Comparison of ENCODE assay signal across 28 mouse cellular contexts in genomic region chr5:28136438-28136837, GRCm38 (mm10). TPM values are rescaled to one million over a fixed set of nuclear protein-coding genes. Genes with fewer than 3 reads are reported as not detected.
DNase-seq lines count a peak whose midpoint lies in the region; ATAC-seq and TF ChIP-seq lines count a peak whose summit lies in the region.
"Had no signal": no experiment of that assay in that cellular context is flagged by ENCODE, and none has a peak within 500 bp of the region (broad histone marks: within the 10 kb centered on the region; RNA-seq: fewer than 3 reads in every experiment).

No protein-coding gene starts in this region.

- H3K4me2 ChIP-seq in forebrain, postnatal 0 days (ENCODE audit: low read depth) = no peak overlapping the region
- H3K4me2 ChIP-seq in forebrain, embryonic 11.5 days (ENCODE audit: low read depth, low read length, severe bottlenecking) = no peak overlapping the region
- no peak overlapping the region for H3K4me2 ChIP-seq in limb, embryonic 12.5 days
- H3K4me2 ChIP-seq in hindbrain, postnatal 0 days (ENCODE audit: low read depth, low read length) = no peak overlapping the region
- H3K4me2 ChIP-seq: embryonic facial prominence, embryonic 15.5 days; heart, embryonic 12.5 days; neural tube, embryonic 12.5 days; stomach, embryonic 15.5 days had no signal

- 27% methylated on average over 2 of the region's 2 CpGs for WGBS in forebrain, postnatal 0 days
- 44% methylated on average over 2 of the region's 2 CpGs for WGBS in forebrain, embryonic 11.5 days
- WGBS in limb, embryonic 12.5 days = 34% methylated on average over 2 of the region's 2 CpGs
- WGBS in limb, embryonic 10.5 days = 57% methylated on average over 2 of the region's 2 CpGs
- 12% methylated on average over 2 of the region's 2 CpGs for WGBS in hindbrain, postnatal 0 days
- 33% methylated on average over 2 of the region's 2 CpGs for WGBS in heart, embryonic 10.5 days

- ATAC-seq in forebrain, postnatal 0 days = peak; percentile 56
- ATAC-seq in forebrain, embryonic 11.5 days (replicated peaks; ENCODE audit: low FRiP score) = no peak
- 0 out of 2 replicates have a peak, but pooled peaks have one; percentile 68 for ATAC-seq in limb, embryonic 12.5 days (ENCODE audit: insufficient number of reproducible peaks, insufficient read depth, low FRiP score, low TSS enrichment, low read depth)
- peak; percentile 82 for ATAC-seq in hindbrain, postnatal 0 days
- ATAC-seq: inflammation-experienced regulatory T-cells, adult 6 months; lung, postnatal 0 days had no signal

- H3K9ac ChIP-seq in forebrain, postnatal 0 days = no peak overlapping the region
- no peak overlapping the region for H3K9ac ChIP-seq in forebrain, embryonic 11.5 days (ENCODE audit: low read length)
- no peak overlapping the region for H3K9ac ChIP-seq in limb, embryonic 12.5 days (replicated peaks)
- H3K9ac ChIP-seq in hindbrain, postnatal 0 days (replicated peaks; ENCODE audit: low read length) = no peak overlapping the region
- H3K9ac ChIP-seq: embryonic facial prominence, embryonic 15.5 days; heart, embryonic 12.5 days; neural tube, embryonic 12.5 days; stomach, embryonic 15.5 days had no signal

- H3K9me3 ChIP-seq in forebrain, postnatal 0 days (ENCODE audit: low read length) = no peaks in the 10 kb centered on the region
- H3K9me3 ChIP-seq in forebrain, embryonic 11.5 days (ENCODE audit: control insufficient read depth, low read length) = no peaks in the 10 kb centered on the region
- H3K9me3 ChIP-seq in limb, embryonic 12.5 days = no peaks in the 10 kb centered on the region
- no peaks in the 10 kb centered on the region for H3K9me3 ChIP-seq in limb, embryonic 10.5 days (replicated peaks)
- no peaks in the 10 kb centered on the region for H3K9me3 ChIP-seq in hindbrain, postnatal 0 days (ENCODE audit: low read length)
- H3K9me3 ChIP-seq in heart, embryonic 10.5 days = no peaks in the 10 kb centered on the region
- H3K9me3 ChIP-seq: embryonic facial prominence, embryonic 15.5 days; heart, embryonic 12.5 days; neural tube, embryonic 12.5 days; stomach, embryonic 15.5 days had no signal

- H3K36me3 ChIP-seq in forebrain, postnatal 0 days (ENCODE audit: insufficient read depth) = no peaks in the 10 kb centered on the region
- H3K36me3 ChIP-seq in forebrain, embryonic 11.5 days (ENCODE audit: control insufficient read depth, insufficient read depth, low read length) = no peaks in the 10 kb centered on the region
- no peaks in the 10 kb centered on the region for H3K36me3 ChIP-seq in limb, embryonic 12.5 days
- H3K36me3 ChIP-seq in limb, embryonic 10.5 days = no peaks in the 10 kb centered on the region
- no peaks in the 10 kb centered on the region for H3K36me3 ChIP-seq in hindbrain, postnatal 0 days (ENCODE audit: insufficient read depth, low read length)
- H3K36me3 ChIP-seq in heart, embryonic 10.5 days = no peaks in the 10 kb centered on the region
- H3K36me3 ChIP-seq: embryonic facial prominence, embryonic 15.5 days; heart, embryonic 12.5 days; neural tube, embryonic 12.5 days; stomach, embryonic 15.5 days had no signal

- H3K4me1 ChIP-seq in forebrain, postnatal 0 days (ENCODE audit: insufficient read depth) = no peaks in the 10 kb centered on the region
- no peaks in the 10 kb centered on the region for H3K4me1 ChIP-seq in forebrain, embryonic 11.5 days (replicated peaks; ENCODE audit: control insufficient read depth, insufficient read depth, low read length)
- no peaks in the 10 kb centered on the region for H3K4me1 ChIP-seq in limb, embryonic 12.5 days (replicated peaks)
- no peaks in the 10 kb centered on the region for H3K4me1 ChIP-seq in limb, embryonic 10.5 days
- no peaks in the 10 kb centered on the region for H3K4me1 ChIP-seq in hindbrain, postnatal 0 days (ENCODE audit: insufficient read depth, low read length)
- no peaks in the 10 kb centered on the region for H3K4me1 ChIP-seq in heart, embryonic 10.5 days
- H3K4me1 ChIP-seq: heart, embryonic 12.5 days; neural tube, embryonic 12.5 days; stomach, embryonic 15.5 days had no signal

- H3K27me3 ChIP-seq in forebrain, postnatal 0 days (ENCODE audit: insufficient read depth, low read length) = no peaks in the 10 kb centered on the region; the same call in 1 of the 2 replicates
- no peaks in the 10 kb centered on the region; the same call in none of the 2 replicates for H3K27me3 ChIP-seq in forebrain, embryonic 11.5 days (ENCODE audit: control insufficient read depth, insufficient read depth, low read length)
- H3K27me3 ChIP-seq in limb, embryonic 12.5 days = peaks cover 63% of the 10 kb centered on the region
- H3K27me3 ChIP-seq in limb, embryonic 10.5 days (ENCODE audit: low read depth, poor library complexity, severe bottlenecking) = peaks cover 53% of the 10 kb centered on the region; the same call in 1 of the 2 replicates
- H3K27me3 ChIP-seq in hindbrain, postnatal 0 days (ENCODE audit: insufficient read depth, low read length) = no peaks in the 10 kb centered on the region
- H3K27me3 ChIP-seq in heart, embryonic 10.5 days (ENCODE audit: insufficient read depth, poor library complexity, severe bottlenecking) = peaks cover 87% of the 10 kb centered on the region

- DNase-seq in forebrain, postnatal 0 days = no peak
- DNase-seq in forebrain, embryonic 11.5 days (ENCODE audit: low spot score) = no peak
- DNase-seq in limb, embryonic 10.5 days (ENCODE audit: low spot score) = no peak
- DNase-seq in brain, adult 2 months (ENCODE audit: low read depth, low spot score) = peak; percentile 21
- peak; percentile 67 for DNase-seq in hindbrain, postnatal 0 days (ENCODE audit: low spot score)
- DNase-seq in ovary, postnatal 10 days (ENCODE audit: low spot score) = no peak
- DNase-seq in heart, embryonic 10.5 days (ENCODE audit: low spot score) = no peak
- DNase-seq: adrenal gland, adult 2 months; cerebellum, adult 11 months; gastrocnemius, adult 2 months; kidney, adult 2 months; kidney, postnatal 14 days; layer of hippocampus, adult 9-11 months; liver; right cerebral cortex, postnatal 25 days; thymus, adult 18-20 months; thymus, postnatal 4 days had no signal

- no peak overlapping the region for H3K27ac ChIP-seq in forebrain, postnatal 0 days (ENCODE audit: low read depth, low read length)
- no peak overlapping the region for H3K27ac ChIP-seq in forebrain, embryonic 11.5 days (ENCODE audit: low read depth, low read length)
- no peak overlapping the region for H3K27ac ChIP-seq in limb, embryonic 12.5 days
- H3K27ac ChIP-seq in limb, embryonic 10.5 days = no peak overlapping the region
- H3K27ac ChIP-seq in hindbrain, postnatal 0 days = no peak overlapping the region
- no peak overlapping the region for H3K27ac ChIP-seq in heart, embryonic 10.5 days
- H3K27ac ChIP-seq: embryonic facial prominence, embryonic 15.5 days; gastrocnemius, adult 2 months; neural tube, embryonic 12.5 days; stomach, embryonic 15.5 days had no signal

- no peak overlapping the region for H3K4me3 ChIP-seq in forebrain, postnatal 0 days (ENCODE audit: low read depth, low read length)
- H3K4me3 ChIP-seq in forebrain, embryonic 11.5 days (ENCODE audit: low read depth, low read length) = no peak overlapping the region
- no peak overlapping the region for H3K4me3 ChIP-seq in limb, embryonic 12.5 days (replicated peaks)
- H3K4me3 ChIP-seq in limb, embryonic 10.5 days = no peak overlapping the region
- H3K4me3 ChIP-seq in hindbrain, postnatal 0 days (ENCODE audit: low read length) = no peak overlapping the region
- no peak overlapping the region for H3K4me3 ChIP-seq in heart, embryonic 10.5 days
- H3K4me3 ChIP-seq: embryonic facial prominence, embryonic 15.5 days; gastrocnemius, adult 2 months; heart, embryonic 12.5 days; neural tube, embryonic 12.5 days; stomach, embryonic 15.5 days had no signal

- TF ChIP-seq CTCF in forebrain, postnatal 0 days (IDR thresholded peaks at IDR 0.05; ENCODE audit: low read depth) = no peak
- no peak for TF ChIP-seq CTCF in hindbrain, postnatal 0 days (IDR thresholded peaks at IDR 0.05; ENCODE audit: low read depth)

RNA-seq across cellular contexts. Expression of gene En2, which starts 29.1 kb away (rescaled TPM):
- total RNA-seq in forebrain, postnatal 0 days (2014; rRNA removed) = 0.05 and 0.46 TPM in 2 replicates
- not detected in 2 replicates for polyA plus RNA-seq in forebrain, postnatal 0 days (2015; fragmentation: Nextera tagmentation; extraction: Ambion mirVana)
- not detected in 2 replicates for polyA plus RNA-seq in forebrain, embryonic 11.5 days (2014; fragmentation: Nextera tagmentation; extraction: Ambion mirVana)
- not detected in 2 replicates for polyA plus RNA-seq in limb, embryonic 12.5 days (2016; fragmentation: Nextera tagmentation; extraction: Ambion mirVana)
- not detected in 2 replicates for polyA plus RNA-seq in limb, embryonic 10.5 days (2016; fragmentation: Nextera tagmentation; extraction: Ambion mirVana)
- 33.8 and 35.1 TPM in 2 replicates for total RNA-seq in hindbrain, postnatal 0 days (2014; rRNA removed)
- 0.98 and 1.1 TPM in 2 replicates for polyA plus RNA-seq in hindbrain, postnatal 0 days (2015; fragmentation: Nextera tagmentation; extraction: Ambion mirVana)
- polyA plus RNA-seq in heart, embryonic 10.5 days (2016; fragmentation: Nextera tagmentation; extraction: Ambion mirVana) = not detected in 2 replicates
- total RNA-seq: heart, postnatal 14 days had no signal
- polyA plus RNA-seq: C2C12; embryonic facial prominence, embryonic 15.5 days; gonadal fat pad, adult 2 months; heart, embryonic 12.5 days; inflammation-experienced regulatory T-cells, adult 6 months; liver, embryonic 16.5 days; lung, postnatal 0 days; stomach, embryonic 15.5 days had no signal

Comparison
In these comparisons a context has a peak if more than half of its experiments do, and no peak if none do; other contexts are left out.
1. DNase-seq: peak in brain, adult 2 months (single experiment) and hindbrain, postnatal 0 days (single experiment); none in forebrain, postnatal 0 days (single experiment), forebrain, embryonic 11.5 days (single experiment), limb, embryonic 10.5 days (single experiment), ovary, postnatal 10 days (single experiment) and heart, embryonic 10.5 days (single experiment).